Mouse (Mus musculus) kidney, embryonic 14.5 days (tissue): ENCODE data around the gene Patl1. TPM values are rescaled to one million over a fixed set of nuclear protein-coding genes. Genes with fewer than 3 reads are reported as not detected.
"Not testable (repeated sequence)": the region's sequence is repeated elsewhere in the genome, so short reads cannot be mapped to it uniquely, and the experiment has no call there.

ENCODE experiments used
- ATAC-seq: fragments of 200-750 bp; cut with Nextera tagmentation; 2 replicates; pipeline ENCODE4 v1.8.0; 2017; ENCODE audit warnings: moderate number of reproducible peaks, mild to moderate bottlenecking, moderate TSS enrichment, moderate library complexity; ENCODE audit not compliant: low FRiP score, low TSS enrichment
- H3K27ac ChIP-seq: fragments of 300-500 bp; sonication (generic); 2 replicates; pipeline ENCODE4 v1.5.1; 2014; ENCODE audit warnings: low read depth, mild to moderate bottlenecking, low read length, moderate library complexity, mixed read lengths
- H3K27me3 ChIP-seq: fragments of 300-500 bp; sonication (generic); 2 replicates; pipeline ENCODE4 v1.6.1; 2014; ENCODE audit warnings: mild to moderate bottlenecking, low read length; ENCODE audit not compliant: control insufficient read depth, insufficient read depth
- H3K36me3 ChIP-seq: fragments of 300-500 bp; sonication (generic); 2 replicates; pipeline ENCODE4 v1.6.1; 2014; ENCODE audit warnings: low read length, mixed read lengths; ENCODE audit not compliant: control insufficient read depth, insufficient read depth
- H3K4me1 ChIP-seq: fragments of 300-500 bp; sonication (generic); 2 replicates; pipeline ENCODE4 v1.6.1; 2014; ENCODE audit warnings: low read length, mixed read lengths; ENCODE audit not compliant: control insufficient read depth, insufficient read depth
- H3K4me2 ChIP-seq: fragments of 300-500 bp; sonication (generic); replicated peaks from 2 replicates; pipeline ENCODE4 v1.6.1; 2014; ENCODE audit warnings: low read depth, mild to moderate bottlenecking, low read length
- H3K4me3 ChIP-seq: fragments of 300-500 bp; sonication (generic); 2 replicates; pipeline ENCODE4 v1.5.1; 2014; ENCODE audit warnings: mild to moderate bottlenecking, low read length
- H3K9ac ChIP-seq: fragments of 300-500 bp; sonication (generic); 2 replicates; pipeline ENCODE4 v1.6.1; 2014; ENCODE audit warnings: low read depth, mild to moderate bottlenecking, low read length, moderate library complexity
- H3K9me3 ChIP-seq: fragments of 300-500 bp; sonication (generic); 2 replicates; pipeline ENCODE4 v1.6.1; 2016; ENCODE audit warnings: low read length; ENCODE audit not compliant: control insufficient read depth
- WGBS: fragments of 180-500 bp; shearing (Covaris S2); extraction: QIAGEN DNeasy Blood & Tissue Kit; methylation state at CpG from one replicate; pipeline ENCODE4 v1.1.7; 2014; 5-methylcytosine and 5-hydroxymethylcytosine counted together
- polyA plus RNA-seq: library from polyadenylated mRNA; unstranded; fragments of >200 nt; fragmentation: Nextera tagmentation; extraction: Ambion mirVana; gene quantifications from 2 replicates; pipeline ENCODE4 v1.2.1, GENCODE M21; 2014

Gene Patl1
- polyA plus RNA-seq, 1 experiment from 2014 or later: 23.6 TPM

- Histone ChIP-seq H3K9ac (no peak overlapping the region), H3K9me3 (no peaks in the 10 kb centered on the region), H3K27me3 (no peaks in the 10 kb centered on the region), H3K4me3 (no peak overlapping the region), H3K36me3 (peaks cover 64% of the 10 kb centered on the region), H3K4me1 (no peaks in the 10 kb centered on the region), H3K27ac (no peak overlapping the region), H3K4me2 (no peak overlapping the region)
- 94% methylated on average over 1 of the region's 1 CpGs for WGBS
- ATAC-seq: no peak
Measured at GRCm38 (mm10) chr19:11922068-11922467, 9.9 kb downstream of the Patl1 start.

DNA sequence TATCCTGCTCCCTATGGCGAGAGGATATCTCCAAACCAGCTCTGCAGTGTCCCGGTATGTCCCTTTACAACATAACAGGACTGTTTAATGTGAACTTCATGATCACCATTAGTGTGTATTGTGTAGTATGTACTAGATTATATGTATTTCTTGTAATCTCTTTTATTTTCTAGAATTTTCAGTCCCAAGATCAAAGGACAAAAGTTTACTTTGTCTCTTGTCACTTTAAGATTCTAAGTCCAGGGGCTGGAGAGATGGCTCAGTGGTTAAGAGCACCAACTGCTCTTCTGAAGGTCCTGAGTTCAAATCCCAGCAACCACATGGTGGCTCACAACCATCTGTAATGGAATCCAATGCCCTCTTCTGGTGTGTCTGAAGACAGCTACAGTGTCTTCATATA is 10.3 kb downstream of the Patl1 start:
- H3K4me1 ChIP-seq, H3K9me3 ChIP-seq, H3K27ac ChIP-seq, H3K4me3 ChIP-seq, H3K27me3 ChIP-seq, ATAC-seq, H3K9ac ChIP-seq, H3K4me2 ChIP-seq: not testable (repeated sequence)
- H3K36me3 ChIP-seq: peaks cover 68% of the 10 kb centered on the region
- WGBS: 96% methylated on average over 2 of the region's 2 CpGs

DNA sequence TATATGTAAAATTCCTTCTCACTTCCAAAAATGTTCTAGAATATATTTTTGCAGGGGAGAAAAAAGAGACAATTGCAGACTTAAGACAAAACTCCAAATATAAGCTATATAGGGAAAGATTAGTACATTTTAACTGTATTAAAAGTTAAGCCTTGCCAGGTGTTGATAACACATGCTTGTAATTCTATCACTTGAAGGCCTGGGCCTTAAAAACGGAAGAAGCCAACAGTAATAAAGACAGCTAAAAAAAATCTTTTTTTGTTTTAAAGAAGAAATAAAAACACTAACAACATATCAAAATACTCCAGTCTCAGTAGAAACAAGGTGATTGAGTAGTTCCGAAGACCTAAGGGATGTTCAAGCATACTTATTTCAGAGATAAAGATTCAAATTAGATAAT is 14.2 kb downstream of the Patl1 start:
- H3K36me3 ChIP-seq: peaks cover 89% of the 10 kb centered on the region
- no peak overlapping the region for H3K27ac ChIP-seq
- no peaks in the 10 kb centered on the region for H3K9me3 ChIP-seq
- no peak overlapping the region for H3K4me2 ChIP-seq
- no peak for ATAC-seq
- H3K4me1 ChIP-seq: no peaks in the 10 kb centered on the region
- no peaks in the 10 kb centered on the region for H3K27me3 ChIP-seq
- 83% methylated on average over 2 of the region's 2 CpGs for WGBS
- H3K9ac ChIP-seq: no peak overlapping the region
- no peak overlapping the region for H3K4me3 ChIP-seq

- Histone ChIP-seq H3K27me3 (no peaks in the 10 kb centered on the region), H3K36me3 (peaks cover 89% of the 10 kb centered on the region), H3K4me3 (no peak overlapping the region), H3K4me2 (no peak overlapping the region), H3K9me3 (no peaks in the 10 kb centered on the region), H3K27ac (no peak overlapping the region), H3K9ac (no peak overlapping the region), H3K4me1 (no peaks in the 10 kb centered on the region)
- WGBS: 91% methylated on average over 4 of the region's 4 CpGs
- ATAC-seq: no peak
Measured at GRCm38 (mm10) chr19:11928025-11928748, 16.0 kb downstream of the Patl1 start.

- not testable (repeated sequence) for H3K4me3 ChIP-seq, H3K4me1 ChIP-seq, H3K4me2 ChIP-seq, H3K27me3 ChIP-seq, H3K9me3 ChIP-seq, H3K27ac ChIP-seq, ATAC-seq, H3K9ac ChIP-seq
- WGBS: 92% methylated on average over 9 of the region's 9 CpGs
- peaks cover 36% of the 10 kb centered on the region for H3K36me3 ChIP-seq
Measured at GRCm38 (mm10) chr19:11946460-11946859, 34.3 kb downstream of the Patl1 start.

DNA sequence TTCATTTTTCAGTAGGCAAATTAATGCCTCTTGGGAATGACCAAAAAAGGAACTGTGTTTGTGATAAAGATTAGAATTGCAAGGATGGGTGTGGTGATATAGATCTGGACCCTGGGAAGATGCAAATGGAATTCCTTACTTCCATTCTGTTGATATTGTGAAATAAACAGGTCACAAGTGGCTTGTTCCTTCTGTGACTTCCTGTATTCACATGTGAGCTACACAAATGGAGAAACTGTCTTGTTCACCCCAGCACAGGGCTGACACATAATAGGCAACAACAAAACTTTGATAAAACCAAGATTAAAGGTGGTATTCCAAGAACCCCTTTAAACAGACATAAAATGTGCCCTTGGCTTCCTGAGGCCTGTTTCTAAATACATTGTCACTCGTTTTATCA is 37.7 kb downstream of the Patl1 start:
- Histone ChIP-seq H3K27me3 (no peaks in the 10 kb centered on the region), H3K9me3 (no peaks in the 10 kb centered on the region), H3K4me1 (no peaks in the 10 kb centered on the region), H3K36me3 (peaks cover 9% of the 10 kb centered on the region; the same call in 1 of the 2 replicates), H3K4me3 (no peak overlapping the region), H3K27ac (no peak overlapping the region), H3K4me2 (no peak overlapping the region), H3K9ac (no peak overlapping the region)
- WGBS: 63% methylated on average over 1 of the region's 1 CpGs
- no peak for ATAC-seq

DNA sequence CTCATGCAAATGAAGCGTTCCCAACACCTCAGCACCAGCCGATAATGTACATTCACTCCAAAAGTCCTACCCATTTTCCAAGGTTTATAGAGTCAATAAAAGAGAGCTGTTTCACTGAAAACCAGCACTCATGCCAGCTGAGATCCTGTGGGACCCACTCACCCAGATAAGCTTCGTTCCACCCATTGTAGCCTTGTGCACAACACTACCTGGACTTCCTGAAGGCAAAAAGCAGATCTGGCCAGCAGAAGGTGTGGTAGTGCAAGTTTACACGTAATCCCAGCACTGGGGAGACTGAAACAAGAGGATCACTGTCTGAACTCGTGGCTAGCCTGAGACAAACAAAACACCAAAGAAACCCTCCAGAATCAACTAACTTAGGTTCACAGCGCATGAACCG is 38.5 kb downstream of the Patl1 start:
- Histone ChIP-seq H3K9me3 (no peaks in the 10 kb centered on the region), H3K4me1 (no peaks in the 10 kb centered on the region), H3K4me2 (no peak overlapping the region), H3K36me3 (0 out of 2 replicates have a peak, but pooled peaks cover 2% of the 10 kb centered on the region), H3K9ac (no peak overlapping the region), H3K4me3 (no peak overlapping the region), H3K27ac (no peak overlapping the region), H3K27me3 (no peaks in the 10 kb centered on the region)
- WGBS: 77% methylated on average over 7 of the region's 7 CpGs
- no peak for ATAC-seq

DNA sequence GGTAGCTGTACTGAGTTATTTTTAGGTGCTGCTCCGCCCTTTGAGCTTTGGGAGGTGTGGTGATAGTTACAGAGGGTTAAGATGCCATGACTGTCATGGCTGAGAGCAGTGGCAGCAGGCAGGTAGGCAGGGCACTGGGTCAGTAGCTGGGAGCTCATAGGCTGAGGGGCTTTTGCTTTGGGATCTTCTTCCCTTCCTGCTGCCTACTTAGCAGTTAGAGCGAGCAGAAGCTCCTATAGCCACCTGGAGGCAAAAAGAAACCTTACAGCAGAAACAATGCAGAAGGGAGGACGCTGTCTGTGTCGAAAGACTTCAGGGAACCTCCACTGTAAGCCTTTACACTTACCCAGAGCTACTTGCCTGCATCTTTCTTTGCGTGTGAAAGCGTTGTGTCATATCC is 42.0 kb downstream of the Patl1 start:
- Histone ChIP-seq H3K4me1 (no peaks in the 10 kb centered on the region), H3K4me3 (no peak overlapping the region), H3K9ac (no peak overlapping the region), H3K9me3 (no peaks in the 10 kb centered on the region), H3K36me3 (no peaks in the 10 kb centered on the region), H3K27ac (no peak overlapping the region), H3K4me2 (no peak overlapping the region), H3K27me3 (no peaks in the 10 kb centered on the region)
- 51% methylated on average over 6 of the region's 6 CpGs for WGBS
- ATAC-seq: no peak

DNA sequence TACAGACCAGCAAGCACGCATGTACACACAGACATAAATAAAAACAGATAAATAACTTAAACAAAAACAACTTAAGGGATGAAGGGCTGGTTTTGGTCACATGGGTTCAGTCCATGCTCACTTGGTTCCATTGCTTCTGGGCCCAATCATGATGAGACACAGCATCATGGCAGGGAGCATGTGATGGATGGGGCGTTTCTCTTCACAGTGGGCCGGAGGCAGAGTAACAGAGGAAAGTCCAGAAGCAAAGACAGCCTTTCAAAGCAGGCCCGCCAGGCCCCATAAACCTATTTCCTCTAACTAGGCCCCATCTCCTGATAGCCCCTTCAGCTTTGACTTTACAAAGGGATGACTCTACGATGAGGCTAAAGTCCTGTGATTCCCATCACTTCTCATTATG is 44.4 kb downstream of the Patl1 start:
- no peaks in the 10 kb centered on the region for H3K4me1 ChIP-seq
- H3K9me3 ChIP-seq: no peaks in the 10 kb centered on the region
- no peak overlapping the region for H3K4me2 ChIP-seq
- no peaks in the 10 kb centered on the region for H3K27me3 ChIP-seq
- WGBS: 59% methylated on average over 5 of the region's 5 CpGs
- H3K36me3 ChIP-seq: no peaks in the 10 kb centered on the region
- H3K9ac ChIP-seq: no peak overlapping the region
- ATAC-seq: no peak
- H3K4me3 ChIP-seq: no peak overlapping the region
- no peak overlapping the region for H3K27ac ChIP-seq
